Mouse (Mus musculus): Measurements from ENCODE around the gene Cenpv. TPM values are rescaled to one million over a fixed set of nuclear protein-coding genes. Genes with fewer than 3 reads are reported as not detected.

Gene Cenpv
- polyA plus RNA-seq, 2 experiments: 27.0 to 40.5 TPM

DNA sequence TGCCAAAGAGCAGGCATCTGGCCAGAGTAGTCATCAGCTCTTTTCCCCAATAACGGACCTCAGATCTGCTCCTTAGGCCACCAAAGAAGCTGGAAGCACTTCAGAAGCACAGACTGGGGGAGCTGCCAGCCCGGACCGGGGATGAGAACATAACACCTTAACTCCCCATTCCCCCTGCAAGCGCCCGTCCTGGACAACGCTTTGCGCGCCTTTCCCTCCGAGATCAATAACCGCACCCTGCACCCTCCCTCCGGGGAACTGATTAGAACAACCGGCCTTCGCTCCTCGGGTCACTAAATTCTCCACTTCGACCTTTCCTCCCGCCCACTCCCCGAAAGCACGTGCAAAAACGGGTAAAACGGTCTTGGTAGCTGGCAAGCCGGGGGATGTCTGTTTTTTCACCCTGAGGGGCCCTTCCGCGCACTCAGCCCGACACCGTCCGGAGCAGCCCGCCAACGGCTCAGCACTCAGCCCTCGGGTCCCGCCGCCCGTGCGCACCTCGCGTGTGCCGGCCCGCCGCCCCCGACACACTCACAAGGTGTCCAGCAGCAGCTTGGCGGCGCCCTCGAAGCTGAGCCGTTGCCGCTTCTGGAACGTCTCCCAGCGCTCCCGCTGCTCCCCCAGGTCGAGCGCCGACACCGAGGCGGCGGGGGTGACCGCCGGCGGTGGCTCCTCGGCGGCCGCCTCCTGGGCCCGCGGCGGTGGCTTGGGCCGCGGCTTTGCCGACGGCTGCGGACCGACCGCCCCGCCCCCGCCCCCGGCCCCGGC lies 556 bp downstream of the Cenpv start:
- Histone ChIP-seq H3K9ac (ENCODE audit: low read depth, low read length, severe bottlenecking) (peak overlapping the region; percentile 89), H3K27ac (replicated peaks; ENCODE audit: low read depth, low read length) (peak overlapping the region; percentile 52; the same call in 1 of the 2 replicates), H3K4me3 (replicated peaks; ENCODE audit: low read length) (peak overlapping the region; percentile 75), H3K27me3 (ENCODE audit: control insufficient read depth, insufficient read depth, low read length) (0 out of 2 replicates have a peak, but pooled peaks cover 7% of the 10 kb centered on the region), H3K36me3 (ENCODE audit: control insufficient read depth, insufficient read depth, low read length) (no peaks in the 10 kb centered on the region), H3K9me3 (ENCODE audit: control insufficient read depth, low read length) (no peaks in the 10 kb centered on the region), H3K4me1 (ENCODE audit: control insufficient read depth, insufficient read depth, low read length) (no peaks in the 10 kb centered on the region), H3K4me2 (replicated peaks; ENCODE audit: low read depth, low read length, severe bottlenecking) (peak overlapping the region; percentile 95)
- no peak for TF ChIP-seq POLR2A (IDR thresholded peaks at IDR 0.05; ENCODE audit: borderline replicate concordance, extremely low read depth, insufficient read depth, insufficient read length)
- peak; percentile 78 for ATAC-seq (ENCODE audit: low FRiP score, low read depth)
- DNase-seq (ENCODE audit: low spot score): no peak
- WGBS: under 1% methylated on average over 47 of the region's 73 CpGs

DNA sequence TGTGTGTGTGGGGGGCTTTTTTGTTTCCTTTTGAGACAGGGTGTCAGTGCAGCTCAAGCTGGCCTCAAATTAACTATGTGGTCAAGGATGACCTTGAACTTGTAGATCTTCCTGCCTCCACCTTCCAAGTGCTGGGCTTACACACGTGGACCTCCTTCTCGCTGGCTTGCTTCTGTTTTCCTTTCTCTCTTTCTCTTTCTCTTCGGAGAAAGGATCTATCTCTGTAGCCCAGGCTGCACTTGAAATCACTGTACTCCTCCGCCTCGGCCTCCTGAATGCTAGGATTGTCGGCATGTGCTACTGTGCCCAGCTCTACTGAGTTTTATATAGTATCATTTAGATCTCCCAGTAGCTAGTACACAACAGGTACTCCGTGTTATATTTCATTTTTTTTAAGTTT lies 1.5 kb downstream of the Cenpv start:
- 26% methylated on average over 7 of the region's 7 CpGs for WGBS
- DNase-seq (ENCODE audit: low spot score): no peak
- ATAC-seq (ENCODE audit: low FRiP score, low read depth): no peak
- no peaks in the 10 kb centered on the region for H3K4me1 ChIP-seq (ENCODE audit: control insufficient read depth, insufficient read depth, low read length)
- no peaks in the 10 kb centered on the region for H3K36me3 ChIP-seq (ENCODE audit: control insufficient read depth, insufficient read depth, low read length)
- TF ChIP-seq POLR2A (IDR thresholded peaks at IDR 0.05; ENCODE audit: borderline replicate concordance, extremely low read depth, insufficient read depth, insufficient read length): no peak
- peak overlapping the region; percentile 8; the same call in 1 of the 2 replicates for H3K4me2 ChIP-seq (replicated peaks; ENCODE audit: low read depth, low read length, severe bottlenecking)
- H3K4me3 ChIP-seq (replicated peaks; ENCODE audit: low read length): peak overlapping the region; percentile 75; the same call in 1 of the 2 replicates
- H3K9ac ChIP-seq (ENCODE audit: low read depth, low read length, severe bottlenecking): no peak overlapping the region
- 0 out of 2 replicates have a peak, but pooled peaks cover 7% of the 10 kb centered on the region for H3K27me3 ChIP-seq (ENCODE audit: control insufficient read depth, insufficient read depth, low read length)
- no peak overlapping the region for H3K27ac ChIP-seq (replicated peaks; ENCODE audit: low read depth, low read length)
- H3K9me3 ChIP-seq (ENCODE audit: control insufficient read depth, low read length): no peaks in the 10 kb centered on the region

DNA sequence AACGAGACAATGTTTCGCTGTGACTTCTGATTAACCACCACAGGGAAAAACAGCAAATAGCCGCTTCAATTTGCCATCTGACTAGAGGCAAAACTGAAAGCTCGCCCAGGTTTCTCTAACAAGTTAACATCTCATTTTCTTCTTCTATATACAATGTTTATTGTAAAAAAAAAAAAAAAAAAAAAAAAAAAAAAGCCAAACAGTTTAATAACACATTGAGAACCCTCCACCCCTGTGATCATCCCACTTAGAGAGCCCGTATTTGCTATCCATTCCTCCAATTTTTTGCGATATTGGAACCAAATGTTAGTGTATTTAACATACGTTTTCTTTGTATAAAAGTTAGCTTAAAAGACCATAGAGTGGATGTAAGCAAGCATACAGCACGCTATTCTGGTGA lies 2.0 kb downstream of the Cenpv start:
- H3K36me3 ChIP-seq (ENCODE audit: control insufficient read depth, insufficient read depth, low read length): no peaks in the 10 kb centered on the region
- no peak overlapping the region for H3K4me3 ChIP-seq (replicated peaks; ENCODE audit: low read length)
- DNase-seq (ENCODE audit: low spot score) (no peak), ATAC-seq (ENCODE audit: low FRiP score, low read depth) (no peak)
- WGBS: 65% methylated on average over 8 of the region's 8 CpGs
- H3K27ac ChIP-seq (replicated peaks; ENCODE audit: low read depth, low read length): no peak overlapping the region
- no peak for TF ChIP-seq POLR2A (IDR thresholded peaks at IDR 0.05; ENCODE audit: borderline replicate concordance, extremely low read depth, insufficient read depth, insufficient read length)
- no peak overlapping the region for H3K9ac ChIP-seq (ENCODE audit: low read depth, low read length, severe bottlenecking)
- H3K4me1 ChIP-seq (ENCODE audit: control insufficient read depth, insufficient read depth, low read length): no peaks in the 10 kb centered on the region
- H3K27me3 ChIP-seq (ENCODE audit: control insufficient read depth, insufficient read depth, low read length): 0 out of 2 replicates have a peak, but pooled peaks cover 7% of the 10 kb centered on the region
- 0 out of 2 replicates have a peak overlapping the region, but pooled peaks have one; percentile 8 for H3K4me2 ChIP-seq (replicated peaks; ENCODE audit: low read depth, low read length, severe bottlenecking)
- no peaks in the 10 kb centered on the region for H3K9me3 ChIP-seq (ENCODE audit: control insufficient read depth, low read length)

DNA sequence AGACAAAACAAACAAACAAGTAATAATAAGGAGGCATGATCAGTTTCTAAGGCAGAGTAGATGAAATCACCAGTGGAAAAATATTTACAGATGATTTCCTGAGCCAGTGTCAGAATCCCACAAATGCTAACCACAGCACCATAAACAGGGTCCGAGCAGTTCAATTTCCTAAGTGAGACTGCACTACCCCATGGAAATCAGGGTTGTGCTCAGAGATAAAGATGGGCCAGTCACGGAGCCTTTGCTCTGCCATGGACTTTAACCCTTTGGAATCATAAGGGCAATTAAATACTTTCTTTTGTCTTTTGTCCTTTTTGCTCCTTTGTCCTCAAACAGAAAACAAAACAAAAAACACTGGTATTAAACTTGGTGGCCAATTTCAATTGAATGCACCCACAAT lies 16.8 kb downstream of the Cenpv start:
- Histone ChIP-seq H3K9me3 (ENCODE audit: control insufficient read depth, low read length) (no peaks in the 10 kb centered on the region), H3K36me3 (ENCODE audit: control insufficient read depth, insufficient read depth, low read length) (0 out of 2 replicates have a peak, but pooled peaks cover 4% of the 10 kb centered on the region), H3K4me2 (replicated peaks; ENCODE audit: low read depth, low read length, severe bottlenecking) (no peak overlapping the region), H3K27me3 (ENCODE audit: control insufficient read depth, insufficient read depth, low read length) (no peaks in the 10 kb centered on the region), H3K27ac (replicated peaks; ENCODE audit: low read depth, low read length) (no peak overlapping the region), H3K9ac (ENCODE audit: low read depth, low read length, severe bottlenecking) (no peak overlapping the region), H3K4me3 (replicated peaks; ENCODE audit: low read length) (no peak overlapping the region), H3K4me1 (ENCODE audit: control insufficient read depth, insufficient read depth, low read length) (no peaks in the 10 kb centered on the region)
- ATAC-seq (ENCODE audit: low FRiP score, low read depth) (no peak), DNase-seq (ENCODE audit: low spot score) (no peak)
- WGBS: 64% methylated on average over 2 of the region's 2 CpGs
- TF ChIP-seq POLR2A (IDR thresholded peaks at IDR 0.05; ENCODE audit: borderline replicate concordance, extremely low read depth, insufficient read depth, insufficient read length): no peak

DNA sequence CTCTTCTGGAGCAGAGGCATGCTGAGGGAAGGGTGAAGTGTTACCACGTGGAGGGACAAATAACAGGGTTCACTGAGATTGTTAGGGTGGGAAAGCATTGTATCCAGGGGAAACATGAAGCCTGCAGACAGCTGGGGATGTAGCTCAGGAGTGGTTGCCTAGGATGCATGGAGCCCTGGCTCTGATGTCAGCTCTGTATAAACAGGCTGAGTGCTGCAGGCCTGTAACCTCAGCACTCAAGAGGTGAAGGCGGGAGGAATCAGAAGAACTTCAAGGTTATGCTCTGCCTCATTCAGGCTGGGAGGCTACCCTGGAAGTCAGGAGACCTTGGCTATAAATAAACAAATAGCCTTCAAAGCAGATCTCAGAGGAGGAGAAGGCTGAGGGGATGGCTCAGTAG lies 20.1 kb downstream of the Cenpv start:
- Histone ChIP-seq H3K9ac (ENCODE audit: low read depth, low read length, severe bottlenecking) (0 out of 2 replicates have a peak overlapping the region, but pooled peaks have one; percentile 9), H3K36me3 (ENCODE audit: control insufficient read depth, insufficient read depth, low read length) (no peaks in the 10 kb centered on the region), H3K4me1 (ENCODE audit: control insufficient read depth, insufficient read depth, low read length) (no peaks in the 10 kb centered on the region), H3K27me3 (ENCODE audit: control insufficient read depth, insufficient read depth, low read length) (no peaks in the 10 kb centered on the region), H3K27ac (replicated peaks; ENCODE audit: low read depth, low read length) (no peak overlapping the region), H3K4me2 (replicated peaks; ENCODE audit: low read depth, low read length, severe bottlenecking) (no peak overlapping the region), H3K4me3 (replicated peaks; ENCODE audit: low read length) (no peak overlapping the region), H3K9me3 (ENCODE audit: control insufficient read depth, low read length) (no peaks in the 10 kb centered on the region)
- WGBS: 26% methylated on average over 2 of the region's 2 CpGs
- DNase-seq (ENCODE audit: low spot score) (no peak), ATAC-seq (ENCODE audit: low FRiP score, low read depth) (peak; percentile 68)
- TF ChIP-seq POLR2A (IDR thresholded peaks at IDR 0.05; ENCODE audit: borderline replicate concordance, extremely low read depth, insufficient read depth, insufficient read length): no peak
